ENCODE assay signal across 20 mouse cellular contexts in genomic region chr9:88023752-88024151, GRCm38 (mm10).
"Had no signal": no experiment of that assay in that cellular context is flagged by ENCODE, and none has a peak within 500 bp of the region (broad histone marks: within the 10 kb centered on the region; RNA-seq: fewer than 3 reads in every experiment).

No protein-coding gene starts in this region.

- H3K4me2 ChIP-seq: lung, embryonic 14.5 days; midbrain, embryonic 11.5 days; midbrain, embryonic 13.5 days; midbrain, embryonic 15.5 days; neural tube, embryonic 13.5 days; neural tube, embryonic 15.5 days had no signal

- H3K9ac ChIP-seq: lung, embryonic 14.5 days; midbrain, embryonic 13.5 days; midbrain, embryonic 15.5 days; neural tube, embryonic 13.5 days; neural tube, embryonic 15.5 days had no signal

- H3K36me3 ChIP-seq: midbrain, embryonic 13.5 days; midbrain, embryonic 15.5 days; neural tube, embryonic 13.5 days; neural tube, embryonic 15.5 days had no signal

- H3K4me1 ChIP-seq: megakaryocyte, embryonic 14.5 days; midbrain, embryonic 13.5 days; midbrain, embryonic 15.5 days; neural tube, embryonic 13.5 days; neural tube, embryonic 15.5 days had no signal

- H3K27ac ChIP-seq: macrophage; midbrain, embryonic 13.5 days; midbrain, embryonic 15.5 days; neural tube, embryonic 13.5 days; neural tube, embryonic 15.5 days had no signal

- DNase-seq: lung, adult 18-20 months; lung, embryonic 14.5 days; lung, postnatal 14 days; lung, postnatal 36 days; retina, postnatal 1 day; right cerebral cortex, adult 18-20 months; right cerebral cortex, postnatal 25 days; right cerebral cortex, postnatal 4 days; spleen, adult 18-20 months; thymus, adult 18-20 months; thymus, postnatal 25 days; thymus, postnatal 4 days had no signal

- H3K9me3 ChIP-seq: midbrain, embryonic 13.5 days; midbrain, embryonic 15.5 days; neural tube, embryonic 13.5 days; neural tube, embryonic 15.5 days had no signal

- ATAC-seq: midbrain, embryonic 13.5 days; midbrain, embryonic 15.5 days had no signal

- H3K4me3 ChIP-seq: megakaryocyte, embryonic 14.5 days; midbrain, embryonic 13.5 days; midbrain, embryonic 15.5 days; myocyte; neural tube, embryonic 13.5 days; neural tube, embryonic 15.5 days had no signal

- H3K27me3 ChIP-seq: megakaryocyte, embryonic 14.5 days; midbrain, embryonic 13.5 days; midbrain, embryonic 15.5 days; neural tube, embryonic 13.5 days; neural tube, embryonic 15.5 days had no signal
